Mouse (Mus musculus) right cerebral cortex, postnatal 36 days (tissue): ENCODE results near the gene Zfp787.
"Not testable (repeated sequence)": the region's sequence is repeated elsewhere in the genome, so short reads cannot be mapped to it uniquely, and the experiment has no call there.

Source experiments
- DNase-seq, 2 experiments: peaks; one replicate each; pipeline ENCODE4 v3.0.0; 2022; ENCODE audit warnings: low spot score in 2 of 2, mixed read lengths in 1 of 2

Zfp787 gene

GRCm38 (mm10) chr7:6121128-6121527 lies 34.7 kb downstream of the Zfp787 start:
- DNase-seq, result not testable (repeated sequence)

- DNase-seq, result not testable (repeated sequence)
Observed at GRCm38 (mm10) chr7:6120104-6120503, 35.7 kb downstream of the Zfp787 start.

- no peak for DNase-seq
Observed at GRCm38 (mm10) chr7:6119501-6119900, 36.3 kb downstream of the Zfp787 start.
